Mouse (Mus musculus) spleen, adult 2 months (tissue): ENCODE measurements around the gene Gnb1l. TPM values are rescaled to one million over a fixed set of nuclear protein-coding genes. Genes with fewer than 3 reads are reported as not detected.
"Not testable (repeated sequence)": the region's sequence is repeated elsewhere in the genome, so short reads cannot be mapped to it uniquely, and the experiment has no call there.

Experiments
- DNase-seq, 2 experiments: peaks; one replicate each; pipeline versions ENCODE4 v3.0.0 to v3.0.0-alpha.2; 2012 to 2021; ENCODE audit warnings: low spot score in 2 of 2, low read depth in 1 of 2
- H3K27ac ChIP-seq: fragments of 200-500 bp; 2 replicates; pipeline ENCODE4 v1.5.1; 2012; ENCODE audit warnings: low read length, inconsistent platforms; ENCODE audit not compliant: insufficient read depth
- H3K27me3 ChIP-seq: fragments of 200-500 bp; 2 replicates; pipeline ENCODE4 v1.6.1; 2012; ENCODE audit warnings: mild to moderate bottlenecking, moderate library complexity, low read length, inconsistent platforms; ENCODE audit not compliant: control insufficient read depth, insufficient read depth
- H3K36me3 ChIP-seq: fragments of 200-500 bp; 2 replicates; pipeline ENCODE4 v1.6.1; 2012; ENCODE audit warnings: mild to moderate bottlenecking, low read length, inconsistent platforms; ENCODE audit not compliant: control insufficient read depth, insufficient read depth
- H3K4me1 ChIP-seq: fragments of 200-500 bp; 2 replicates; pipeline ENCODE4 v1.6.1; 2011; ENCODE audit warnings: inconsistent platforms; ENCODE audit not compliant: control insufficient read depth, insufficient read depth, insufficient read length
- H3K4me3 ChIP-seq: fragments of 200-500 bp; 2 replicates; pipeline ENCODE4 v1.5.1; 2011; ENCODE audit warnings: mild to moderate bottlenecking, inconsistent platforms; ENCODE audit not compliant: insufficient read depth, insufficient read length; ENCODE audit errors: extremely low read depth
- CTCF ChIP-seq: fragments of 200-500 bp; IDR thresholded peaks from 2 replicates; pipeline ENCODE4 v1.5.1; 2011; ENCODE audit warnings: mild to moderate bottlenecking, inconsistent platforms; ENCODE audit not compliant: insufficient read depth, insufficient read length, insufficient replicate concordance; ENCODE audit errors: extremely low read depth
- POLR2A ChIP-seq: fragments of 200-500 bp; IDR thresholded peaks from 2 replicates; pipeline ENCODE4 v1.6.1; 2011; ENCODE audit warnings: low read depth, low read length, inconsistent platforms
- WGBS: fragments of 180-500 bp; shearing (Covaris S2); methylation state at CpG from one replicate; pipeline ENCODE4 v1.1.7; 2018; 5-methylcytosine and 5-hydroxymethylcytosine counted together
- polyA plus RNA-seq: library from polyadenylated mRNA; depleted of rRNA; stranded (reverse); fragments of >200 nt; gene quantifications from 2 replicates; pipeline ENCODE4 v1.2.3, GENCODE M21; 2012

Gene Gnb1l
- polyA plus RNA-seq, 1 experiment, result 11.3 TPM

- WGBS, result 66% methylated on average over 1 of the region's 1 CpGs
- DNase-seq, result no peak
- no peak overlapping the region for H3K27ac ChIP-seq
- H3K4me1 ChIP-seq, result no peaks in the 10 kb centered on the region
- H3K27me3 ChIP-seq, result no peaks in the 10 kb centered on the region
- H3K36me3 ChIP-seq, result no peaks in the 10 kb centered on the region
- TF ChIP-seq CTCF (no peak), POLR2A (no peak)
- H3K4me3 ChIP-seq, result no peak overlapping the region
Observed at GRCm38 (mm10) chr16:18507200-18507549, 8.7 kb downstream of the Gnb1l start.

GRCm38 (mm10) chr16:18511741-18512140 lies 13.2 kb downstream of the Gnb1l start:
- H3K36me3 ChIP-seq, result no peaks in the 10 kb centered on the region
- 92% methylated on average over 5 of the region's 5 CpGs for WGBS
- no peaks in the 10 kb centered on the region for H3K4me1 ChIP-seq
- H3K27ac ChIP-seq, result no peak overlapping the region
- no peak overlapping the region for H3K4me3 ChIP-seq
- TF ChIP-seq CTCF, result no peak
- no peak for TF ChIP-seq POLR2A
- DNase-seq, result no peak
- no peaks in the 10 kb centered on the region for H3K27me3 ChIP-seq

GRCm38 (mm10) chr16:18513508-18513907 lies 15.0 kb downstream of the Gnb1l start:
- no peaks in the 10 kb centered on the region for H3K4me1 ChIP-seq
- no peaks in the 10 kb centered on the region for H3K36me3 ChIP-seq
- 89% methylated on average over 6 of the region's 6 CpGs for WGBS
- no peaks in the 10 kb centered on the region for H3K27me3 ChIP-seq
- no peak for TF ChIP-seq POLR2A
- TF ChIP-seq CTCF, result no peak
- no peak for DNase-seq
- no peak overlapping the region for H3K4me3 ChIP-seq
- H3K27ac ChIP-seq, result no peak overlapping the region

- TF ChIP-seq CTCF (no peak), POLR2A (no peak)
- H3K4me3 ChIP-seq, result no peak overlapping the region
- H3K27ac ChIP-seq, result no peak overlapping the region
- no peaks in the 10 kb centered on the region for H3K4me1 ChIP-seq
- no peaks in the 10 kb centered on the region for H3K36me3 ChIP-seq
- DNase-seq, result no peak
- no peaks in the 10 kb centered on the region for H3K27me3 ChIP-seq
Observed at GRCm38 (mm10) chr16:18518091-18518490, 19.6 kb downstream of the Gnb1l start.

- no peak for TF ChIP-seq POLR2A
- TF ChIP-seq CTCF, result no peak
- Histone ChIP-seq H3K36me3 (no peaks in the 10 kb centered on the region), H3K4me1 (no peaks in the 10 kb centered on the region), H3K27ac (no peak overlapping the region), H3K27me3 (no peaks in the 10 kb centered on the region), H3K4me3 (no peak overlapping the region)
- 89% methylated on average over 8 of the region's 8 CpGs for WGBS
- no peak for DNase-seq
Observed at GRCm38 (mm10) chr16:18523563-18524245, 25.2 kb downstream of the Gnb1l start.

GRCm38 (mm10) chr16:18528656-18529055 lies 30.1 kb downstream of the Gnb1l start:
- 87% methylated on average over 5 of the region's 5 CpGs for WGBS
- Histone ChIP-seq H3K4me1 (no peaks in the 10 kb centered on the region), H3K27me3 (no peaks in the 10 kb centered on the region), H3K4me3 (no peak overlapping the region), H3K27ac (no peak overlapping the region), H3K36me3 (no peaks in the 10 kb centered on the region)
- DNase-seq, result no peak
- TF ChIP-seq CTCF (no peak), POLR2A (no peak)

- H3K4me3 ChIP-seq, H3K27me3 ChIP-seq, DNase-seq, H3K4me1 ChIP-seq, H3K27ac ChIP-seq, H3K36me3 ChIP-seq: not testable (repeated sequence)
- WGBS, result 95% methylated on average over 7 of the region's 7 CpGs
Observed at GRCm38 (mm10) chr16:18533061-18533460, 34.5 kb downstream of the Gnb1l start.
